Mouse (Mus musculus) ES-E14 (cell line): ENCODE measurements around the gene Cygb. TPM values are rescaled to one million over a fixed set of nuclear protein-coding genes. Genes with fewer than 3 reads are reported as not detected.

Experiments used
- DNase-seq: peaks from one replicate; pipeline ENCODE4 v3.0.0-alpha.2; 2013; ENCODE audit warnings: low read depth, low spot score
- H3K27ac ChIP-seq: 2 replicates; pipeline ENCODE4 v1.5.1; 2012; ENCODE audit warnings: low read depth, mild to moderate bottlenecking, low read length, moderate library complexity, mixed read lengths; ENCODE audit not compliant: poor library complexity, insufficient read depth, severe bottlenecking
- H3K36me3 ChIP-seq: 2 replicates; pipeline ENCODE4 v1.6.1; 2012; ENCODE audit warnings: mild to moderate bottlenecking, low read length, moderate library complexity, mixed read lengths; ENCODE audit not compliant: control insufficient read depth, poor library complexity, insufficient read depth, severe bottlenecking
- H3K4me1 ChIP-seq, 2 experiments: fragments of 150-350 bp in 1 of 2; sonication (generic) in 1 of 2; 2 replicates each; pipeline ENCODE4 v1.6.1; 2012; ENCODE audit warnings: low read length in 2 of 2, mild to moderate bottlenecking in 1 of 2, mixed read lengths in 1 of 2; ENCODE audit not compliant: control insufficient read depth in 2 of 2, insufficient read depth in 2 of 2, poor library complexity in 1 of 2
- H3K4me3 ChIP-seq, 2 experiments: fragments of 150-350 bp in 1 of 2; sonication (generic) in 1 of 2; 2 replicates each; pipeline ENCODE4 v1.5.1; 2012; ENCODE audit warnings: low read length in 2 of 2, low read depth in 1 of 2, mild to moderate bottlenecking in 1 of 2, mixed read lengths in 1 of 2; ENCODE audit not compliant: insufficient read depth in 1 of 2, poor library complexity in 1 of 2, severe bottlenecking in 1 of 2
- H3K9ac ChIP-seq: 2 replicates; pipeline ENCODE4 v1.6.1; 2012; ENCODE audit warnings: low read depth, mild to moderate bottlenecking, low read length, mixed read lengths; ENCODE audit not compliant: poor library complexity, insufficient read depth, severe bottlenecking
- H3K9me3 ChIP-seq: fragments of 150-350 bp; sonication (generic); 2 replicates; pipeline ENCODE4 v1.6.1; 2012; ENCODE audit warnings: low read depth, mild to moderate bottlenecking, low read length; ENCODE audit not compliant: control insufficient read depth, insufficient read depth
- CHD2 ChIP-seq: IDR thresholded peaks from 2 replicates; pipeline ENCODE4 v1.6.1; 2014; ENCODE audit warnings: mild to moderate bottlenecking, low read depth, low read length, inconsistent platforms
- HCFC1 ChIP-seq: IDR thresholded peaks from 2 replicates; pipeline ENCODE4 v1.6.1; 2012; ENCODE audit warnings: low read length, inconsistent platforms, borderline replicate concordance; ENCODE audit not compliant: insufficient read depth
- MAFK ChIP-seq: IDR thresholded peaks from 2 replicates; pipeline ENCODE4 v1.6.1; 2014; ENCODE audit warnings: mild to moderate bottlenecking, low read depth, low read length, inconsistent platforms; ENCODE audit not compliant: insufficient read depth
- ZC3H11A ChIP-seq: IDR thresholded peaks from 2 replicates; pipeline ENCODE4 v1.6.1; 2012; ENCODE audit warnings: low read depth, mild to moderate bottlenecking, inconsistent platforms, low read length, borderline replicate concordance
- ZNF384 ChIP-seq: IDR thresholded peaks from 2 replicates; pipeline ENCODE4 v1.6.1; 2012; ENCODE audit warnings: low read depth, low read length, inconsistent platforms
- in situ Hi-C, 2 experiments: fragments of 600-800 bp; cut with MboI; formaldehyde crosslinking; loops; one replicate each; pipeline ENCODE4 v1.15.1; 2025; ENCODE audit warnings: low sequenced_read_pairs in 2 of 2, inconsistent platforms in 1 of 2; ENCODE audit not compliant: unreplicated experiment in 2 of 2
- total RNA-seq: library from RNA; depleted of rRNA; stranded (reverse); fragments of 300-350 nt; gene quantifications from 2 replicates; pipeline ENCODE4 v1.2.3, GENCODE M21; 2012

Cygb gene
- total RNA-seq, 1 experiment, result 0.40 TPM

GRCm38 (mm10) chr11:116659027-116659621 is 5.0 kb upstream of the Cygb start:
- Histone ChIP-seq H3K36me3 (no peaks in the 10 kb centered on the region), H3K4me3 (peak overlapping the region; percentile 23 to 26; a peak in 2 of 4 replicates), H3K4me1 (peaks cover 0 to 32% of the 10 kb centered on the region in 2 experiments; a peak in 2 of 4 replicates), H3K9ac (peak overlapping the region; percentile 29; the same call in 1 of the 2 replicates), H3K27ac (no peak overlapping the region), H3K9me3 (no peaks in the 10 kb centered on the region)
- no peak for TF ChIP-seq MAFK
- no peak for TF ChIP-seq CHD2
- no peak for TF ChIP-seq ZNF384
- no peak for TF ChIP-seq HCFC1
- no peak for TF ChIP-seq ZC3H11A
- no peak for DNase-seq
- in situ Hi-C loops, result no loop called here

- TF ChIP-seq CHD2 (no peak), HCFC1 (no peak), ZNF384 (no peak), ZC3H11A (no peak), MAFK (no peak)
- no peak for DNase-seq
- H3K27ac ChIP-seq, result no peak overlapping the region
- H3K9me3 ChIP-seq, result no peaks in the 10 kb centered on the region
- peaks cover 0 to 33% of the 10 kb centered on the region in 2 experiments; a peak in 2 of 4 replicates for H3K4me1 ChIP-seq
- peak overlapping the region; percentile 15; the same call in 1 of the 2 replicates for H3K9ac ChIP-seq
- H3K36me3 ChIP-seq, result no peaks in the 10 kb centered on the region
- no peak overlapping the region for H3K4me3 ChIP-seq
- in situ Hi-C loops, result no loop called here
Observed at GRCm38 (mm10) chr11:116658238-116658637, 4.1 kb upstream of the Cygb start.

- Histone ChIP-seq H3K4me3 (peak overlapping the region; percentile 42 to 72), H3K9me3 (no peaks in the 10 kb centered on the region), H3K36me3 (no peaks in the 10 kb centered on the region), H3K9ac (peak overlapping the region; percentile 65; the same call in 1 of the 2 replicates), H3K4me1 (peaks cover 0 to 29% of the 10 kb centered on the region in 2 experiments; a peak in 2 of 4 replicates), H3K27ac (peak overlapping the region; percentile 50; the same call in 1 of the 2 replicates)
- TF ChIP-seq ZC3H11A, result no peak
- no peak for TF ChIP-seq MAFK
- 0 out of 2 replicates have a peak, but pooled peaks have one; percentile 19 for TF ChIP-seq CHD2
- in situ Hi-C loops, result no loop called here
- peak; percentile 96 for DNase-seq
Observed at GRCm38 (mm10) chr11:116657311-116658223, 3.5 kb upstream of the Cygb start.

GRCm38 (mm10) chr11:116656348-116657191 is 2.5 kb upstream of the Cygb start:
- in situ Hi-C loops, result no loop called here
- Histone ChIP-seq H3K4me1 (peaks cover 0 to 26% of the 10 kb centered on the region in 2 experiments; a peak in 2 of 4 replicates), H3K9me3 (no peaks in the 10 kb centered on the region), H3K27ac (no peak overlapping the region), H3K36me3 (no peaks in the 10 kb centered on the region), H3K4me3 (peak overlapping the region; percentile 42 to 72; a peak in 1 of 4 replicates), H3K9ac (peak overlapping the region; percentile 59; the same call in 1 of the 2 replicates)
- no peak for TF ChIP-seq HCFC1
- TF ChIP-seq ZC3H11A, result no peak
- DNase-seq, result no peak
